Mouse (Mus musculus): Measurements from ENCODE around the gene Zcchc7. TPM values are rescaled to one million over a fixed set of nuclear protein-coding genes. Genes with fewer than 3 reads are reported as not detected.

The Zcchc7 gene
- polyA plus RNA-seq, 1 experiment from 2014 or later = 40.1 TPM

GRCm38 (mm10) chr4:44931732-44932131 lies 176.1 kb downstream of the Zcchc7 start:
- no peak for TF ChIP-seq CTCF (IDR thresholded peaks at IDR 0.05; ENCODE audit: low read depth)
- Histone ChIP-seq H3K27me3 (ENCODE audit: insufficient read depth, low read length) (no peaks in the 10 kb centered on the region), H3K4me3 (replicated peaks; ENCODE audit: low read depth, low read length) (no peak overlapping the region), H3K9me3 (replicated peaks; ENCODE audit: low read length) (no peaks in the 10 kb centered on the region), H3K4me2 (ENCODE audit: low read length) (no peak overlapping the region), H3K4me1 (replicated peaks; ENCODE audit: insufficient read depth, low read length) (no peaks in the 10 kb centered on the region), H3K36me3 (ENCODE audit: insufficient read depth, low read length) (peaks cover 40% of the 10 kb centered on the region; the same call in 1 of the 2 replicates), H3K27ac (no peak overlapping the region), H3K9ac (ENCODE audit: low read depth, low read length) (no peak overlapping the region)
- ATAC-seq (replicated peaks; ENCODE audit: low FRiP score, low read depth) (no peak), DNase-seq (ENCODE audit: low spot score) (no peak)
- WGBS = 94% methylated on average over 6 of the region's 6 CpGs

GRCm38 (mm10) chr4:44938359-44939340 lies 183.0 kb downstream of the Zcchc7 start:
- H3K27ac ChIP-seq = no peak overlapping the region
- H3K36me3 ChIP-seq (ENCODE audit: insufficient read depth, low read length) = 0 out of 2 replicates have a peak, but pooled peaks cover 4% of the 10 kb centered on the region
- TF ChIP-seq CTCF (IDR thresholded peaks at IDR 0.05; ENCODE audit: low read depth) = no peak
- no peaks in the 10 kb centered on the region for H3K27me3 ChIP-seq (ENCODE audit: insufficient read depth, low read length)
- 58% methylated on average over 8 of the region's 8 CpGs for WGBS
- no peak overlapping the region for H3K4me3 ChIP-seq (replicated peaks; ENCODE audit: low read depth, low read length)
- H3K9ac ChIP-seq (ENCODE audit: low read depth, low read length) = no peak overlapping the region
- ATAC-seq (replicated peaks; ENCODE audit: low FRiP score, low read depth) (no peak), DNase-seq (ENCODE audit: low spot score) (no peak)
- no peak overlapping the region for H3K4me2 ChIP-seq (ENCODE audit: low read length)
- H3K9me3 ChIP-seq (replicated peaks; ENCODE audit: low read length) = no peaks in the 10 kb centered on the region
- H3K4me1 ChIP-seq (replicated peaks; ENCODE audit: insufficient read depth, low read length) = no peaks in the 10 kb centered on the region

GRCm38 (mm10) chr4:44939576-44940249 lies 184.0 kb downstream of the Zcchc7 start:
- DNase-seq (ENCODE audit: low spot score) (no peak), ATAC-seq (replicated peaks; ENCODE audit: low FRiP score, low read depth) (no peak)
- no peak overlapping the region for H3K4me2 ChIP-seq (ENCODE audit: low read length)
- H3K4me1 ChIP-seq (replicated peaks; ENCODE audit: insufficient read depth, low read length) = no peaks in the 10 kb centered on the region
- no peak overlapping the region for H3K27ac ChIP-seq
- H3K36me3 ChIP-seq (ENCODE audit: insufficient read depth, low read length) = no peaks in the 10 kb centered on the region
- no peak overlapping the region for H3K4me3 ChIP-seq (replicated peaks; ENCODE audit: low read depth, low read length)
- no peak for TF ChIP-seq CTCF (IDR thresholded peaks at IDR 0.05; ENCODE audit: low read depth)
- no peak overlapping the region for H3K9ac ChIP-seq (ENCODE audit: low read depth, low read length)
- H3K27me3 ChIP-seq (ENCODE audit: insufficient read depth, low read length) = no peaks in the 10 kb centered on the region
- H3K9me3 ChIP-seq (replicated peaks; ENCODE audit: low read length) = no peaks in the 10 kb centered on the region
- WGBS = 77% methylated on average over 14 of the region's 14 CpGs

- Histone ChIP-seq H3K27me3 (ENCODE audit: insufficient read depth, low read length) (no peaks in the 10 kb centered on the region), H3K4me3 (replicated peaks; ENCODE audit: low read depth, low read length) (no peak overlapping the region), H3K36me3 (ENCODE audit: insufficient read depth, low read length) (no peaks in the 10 kb centered on the region), H3K4me2 (ENCODE audit: low read length) (no peak overlapping the region), H3K9ac (ENCODE audit: low read depth, low read length) (no peak overlapping the region), H3K4me1 (replicated peaks; ENCODE audit: insufficient read depth, low read length) (no peaks in the 10 kb centered on the region), H3K9me3 (replicated peaks; ENCODE audit: low read length) (no peaks in the 10 kb centered on the region), H3K27ac (no peak overlapping the region)
- 64% methylated on average over 9 of the region's 9 CpGs for WGBS
- TF ChIP-seq CTCF (IDR thresholded peaks at IDR 0.05; ENCODE audit: low read depth) = no peak
- DNase-seq (ENCODE audit: low spot score) (no peak), ATAC-seq (replicated peaks; ENCODE audit: low FRiP score, low read depth) (no peak)
Observed at GRCm38 (mm10) chr4:44940286-44940685, 184.6 kb downstream of the Zcchc7 start.

- Histone ChIP-seq H3K9me3 (replicated peaks; ENCODE audit: low read length) (no peaks in the 10 kb centered on the region), H3K27ac (no peak overlapping the region), H3K36me3 (ENCODE audit: insufficient read depth, low read length) (no peaks in the 10 kb centered on the region), H3K4me3 (replicated peaks; ENCODE audit: low read depth, low read length) (no peak overlapping the region), H3K4me2 (ENCODE audit: low read length) (no peak overlapping the region), H3K27me3 (ENCODE audit: insufficient read depth, low read length) (no peaks in the 10 kb centered on the region), H3K9ac (ENCODE audit: low read depth, low read length) (no peak overlapping the region), H3K4me1 (replicated peaks; ENCODE audit: insufficient read depth, low read length) (no peaks in the 10 kb centered on the region)
- DNase-seq (ENCODE audit: low spot score) (no peak), ATAC-seq (replicated peaks; ENCODE audit: low FRiP score, low read depth) (no peak)
- WGBS = 89% methylated on average over 1 of the region's 1 CpGs
- no peak for TF ChIP-seq CTCF (IDR thresholded peaks at IDR 0.05; ENCODE audit: low read depth)
Observed at GRCm38 (mm10) chr4:44942237-44942636, 186.6 kb downstream of the Zcchc7 start.

- no peaks in the 10 kb centered on the region for H3K36me3 ChIP-seq (ENCODE audit: insufficient read depth, low read length)
- H3K27ac ChIP-seq = peak overlapping the region; percentile 60; the same call in 1 of the 2 replicates
- no peaks in the 10 kb centered on the region for H3K4me1 ChIP-seq (replicated peaks; ENCODE audit: insufficient read depth, low read length)
- H3K27me3 ChIP-seq (ENCODE audit: insufficient read depth, low read length) = no peaks in the 10 kb centered on the region
- H3K9me3 ChIP-seq (replicated peaks; ENCODE audit: low read length) = no peaks in the 10 kb centered on the region
- TF ChIP-seq CTCF (IDR thresholded peaks at IDR 0.05; ENCODE audit: low read depth) = no peak
- no peak overlapping the region for H3K9ac ChIP-seq (ENCODE audit: low read depth, low read length)
- peak; percentile 9 for DNase-seq (ENCODE audit: low spot score)
- peak; percentile 54; the same call in 1 of the 2 replicates for ATAC-seq (replicated peaks; ENCODE audit: low FRiP score, low read depth)
- H3K4me3 ChIP-seq (replicated peaks; ENCODE audit: low read depth, low read length) = no peak overlapping the region
- WGBS = 64% methylated on average over 6 of the region's 6 CpGs
- H3K4me2 ChIP-seq (ENCODE audit: low read length) = no peak overlapping the region
Observed at GRCm38 (mm10) chr4:44943480-44943879, 187.8 kb downstream of the Zcchc7 start.
